Comparison of ENCODE assay signal across 11 mouse cellular contexts in the genomic region with DNA sequence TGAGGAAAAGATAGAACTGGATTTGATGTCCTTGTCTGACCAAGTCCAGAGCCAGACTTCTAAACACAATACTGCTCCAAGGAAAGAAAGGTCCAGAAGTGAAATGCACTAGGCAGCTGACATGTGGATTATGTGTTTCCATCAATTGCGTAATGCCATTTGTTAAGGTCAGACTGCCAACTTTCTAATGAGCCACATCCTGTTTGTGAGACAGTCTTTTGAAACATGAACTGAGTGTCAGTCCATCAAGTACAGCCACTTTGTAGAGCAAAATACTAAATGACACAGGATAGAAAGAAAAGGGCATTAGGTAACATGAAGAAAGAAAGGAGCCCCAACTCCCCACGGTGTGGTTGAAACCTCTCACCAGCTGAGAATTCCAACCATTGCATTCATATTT.
DNase-seq lines count a peak whose midpoint lies in the region; ATAC-seq and TF ChIP-seq lines count a peak whose summit lies in the region.
"Had no signal": no experiment of that assay in that cellular context is flagged by ENCODE, and none has a peak within 500 bp of the region (broad histone marks: within the 10 kb centered on the region; RNA-seq: fewer than 3 reads in every experiment).

No protein-coding gene starts in this region.

- no peak overlapping the region for H3K27ac ChIP-seq in kidney, adult 2 months (ENCODE audit: insufficient read depth, low read depth, low read length)
- H3K27ac ChIP-seq in embryonic facial prominence, embryonic 10.5 days (replicated peaks) = no peak overlapping the region
- no peak overlapping the region for H3K27ac ChIP-seq in lung, embryonic 16.5 days (ENCODE audit: low read length)
- H3K27ac ChIP-seq: embryonic facial prominence, embryonic 13.5 days had no signal

- no peaks in the 10 kb centered on the region for H3K4me1 ChIP-seq in kidney, adult 2 months (ENCODE audit: control insufficient read depth, insufficient read depth, low read length)
- 0 out of 2 replicates have a peak, but pooled peaks cover 4% of the 10 kb centered on the region for H3K4me1 ChIP-seq in embryonic facial prominence, embryonic 10.5 days
- no peaks in the 10 kb centered on the region for H3K4me1 ChIP-seq in lung, embryonic 16.5 days (replicated peaks; ENCODE audit: control insufficient read depth, insufficient read depth, low read length)
- H3K4me1 ChIP-seq: embryonic facial prominence, embryonic 13.5 days had no signal

- TF ChIP-seq POLR2A in kidney, adult 2 months (IDR thresholded peaks at IDR 0.05; ENCODE audit: low read depth, low read length) = no peak

- TF ChIP-seq CTCF in kidney, adult 2 months (conservative IDR thresholded peaks at IDR 0.05; ENCODE audit: insufficient read depth, insufficient read length, low read depth, low read length) = no peak

- DNase-seq in kidney, adult 2 months = peak; percentile 5
- no peak for DNase-seq in kidney, adult 9 months
- peak; percentile 6 for DNase-seq in NIH3T3 (ENCODE audit: low read depth)
- DNase-seq in embryonic facial prominence, embryonic 10.5 days (ENCODE audit: low spot score) = peak; percentile 8
- DNase-seq in cerebellum, postnatal 25 days = no peak
- no peak for DNase-seq in cerebellum, adult 8-10 months
- DNase-seq: gastrocnemius, postnatal 10 days; kidney, adult 11 months; thymus, postnatal 25 days had no signal

- no peaks in the 10 kb centered on the region for H3K36me3 ChIP-seq in kidney, adult 2 months (ENCODE audit: control insufficient read depth, insufficient read depth, low read length)
- no peaks in the 10 kb centered on the region for H3K36me3 ChIP-seq in embryonic facial prominence, embryonic 10.5 days (replicated peaks)
- no peaks in the 10 kb centered on the region for H3K36me3 ChIP-seq in lung, embryonic 16.5 days (ENCODE audit: control insufficient read depth, insufficient read depth, low read length)
- H3K36me3 ChIP-seq: embryonic facial prominence, embryonic 13.5 days had no signal

- ATAC-seq in lung, embryonic 16.5 days (ENCODE audit: low read depth) = peak; percentile 81

- no peaks in the 10 kb centered on the region for H3K9me3 ChIP-seq in embryonic facial prominence, embryonic 10.5 days
- H3K9me3 ChIP-seq in lung, embryonic 16.5 days (ENCODE audit: control insufficient read depth, low read length) = no peaks in the 10 kb centered on the region
- H3K9me3 ChIP-seq: embryonic facial prominence, embryonic 13.5 days had no signal

- H3K9ac ChIP-seq in lung, embryonic 16.5 days (ENCODE audit: low read length) = no peak overlapping the region
- H3K9ac ChIP-seq: embryonic facial prominence, embryonic 13.5 days had no signal

- no peak overlapping the region for H3K4me2 ChIP-seq in lung, embryonic 16.5 days (ENCODE audit: low read depth, low read length)
- H3K4me2 ChIP-seq: embryonic facial prominence, embryonic 13.5 days had no signal

- H3K4me3 ChIP-seq in kidney, adult 2 months (ENCODE audit: insufficient read depth, low read depth, low read length) = no peak overlapping the region
- no peak overlapping the region for H3K4me3 ChIP-seq in embryonic facial prominence, embryonic 10.5 days
- H3K4me3 ChIP-seq in lung, embryonic 16.5 days (ENCODE audit: low read length) = no peak overlapping the region
- H3K4me3 ChIP-seq: embryonic facial prominence, embryonic 13.5 days had no signal

- WGBS in kidney, adult 2 months = 28% methylated on average over 2 of the region's 2 CpGs
- WGBS in embryonic facial prominence, embryonic 10.5 days = 41% methylated on average over 2 of the region's 2 CpGs
- 41% methylated on average over 2 of the region's 2 CpGs for WGBS in lung, embryonic 16.5 days

- no peaks in the 10 kb centered on the region for H3K27me3 ChIP-seq in kidney, adult 2 months (replicated peaks; ENCODE audit: control insufficient read depth, insufficient read depth, low read length)
- H3K27me3 ChIP-seq in embryonic facial prominence, embryonic 10.5 days (replicated peaks; ENCODE audit: low read depth, poor library complexity, severe bottlenecking) = no peaks in the 10 kb centered on the region
- H3K27me3 ChIP-seq in lung, embryonic 16.5 days (ENCODE audit: control insufficient read depth, insufficient read depth, low read depth, low read length) = no peaks in the 10 kb centered on the region
- H3K27me3 ChIP-seq: embryonic facial prominence, embryonic 13.5 days had no signal

Comparison
In these comparisons a context has a peak if more than half of its experiments do, and no peak if none do; other contexts are left out.
1. DNase-seq: peak in kidney, adult 2 months (single experiment), NIH3T3 (single experiment) and embryonic facial prominence, embryonic 10.5 days (single experiment); none in kidney, adult 9 months (single experiment), cerebellum, postnatal 25 days (0 of 2) and cerebellum, adult 8-10 months (single experiment).